Mouse (Mus musculus): Measurements from ENCODE around the gene Aff2. TPM values are rescaled to one million over a fixed set of nuclear protein-coding genes. Genes with fewer than 3 reads are reported as not detected.

Gene Aff2
- polyA plus RNA-seq, 1 experiment from 2014 or later, result 20.0 TPM

- Histone ChIP-seq H3K9ac (replicated peaks) (no peak overlapping the region), H3K9me3 (no peaks in the 10 kb centered on the region), H3K4me2 (no peak overlapping the region), H3K27ac (no peak overlapping the region), H3K4me1 (replicated peaks) (no peaks in the 10 kb centered on the region), H3K36me3 (no peaks in the 10 kb centered on the region), H3K4me3 (replicated peaks) (no peak overlapping the region), H3K27me3 (no peaks in the 10 kb centered on the region)
- no peak for ATAC-seq (ENCODE audit: insufficient number of reproducible peaks, insufficient read depth, low FRiP score, low TSS enrichment, low read depth)
- 80% methylated on average over 2 of the region's 2 CpGs for WGBS
Measured at GRCm38 (mm10) chrX:69801890-69802439, 441.9 kb downstream of the Aff2 start.

GRCm38 (mm10) chrX:69802481-69802880 is 442.4 kb downstream of the Aff2 start:
- Histone ChIP-seq H3K4me3 (replicated peaks) (no peak overlapping the region), H3K27ac (no peak overlapping the region)
- 84% methylated on average over 3 of the region's 3 CpGs for WGBS

GRCm38 (mm10) chrX:69811798-69812197 is 451.7 kb downstream of the Aff2 start:
- H3K9me3 ChIP-seq, result no peaks in the 10 kb centered on the region
- 88% methylated on average over 4 of the region's 4 CpGs for WGBS
- H3K4me1 ChIP-seq (replicated peaks), result no peaks in the 10 kb centered on the region
- H3K27me3 ChIP-seq, result no peaks in the 10 kb centered on the region
- H3K4me2 ChIP-seq, result no peak overlapping the region
- ATAC-seq (ENCODE audit: insufficient number of reproducible peaks, insufficient read depth, low FRiP score, low TSS enrichment, low read depth), result no peak
- no peak overlapping the region for H3K9ac ChIP-seq (replicated peaks)
- no peaks in the 10 kb centered on the region for H3K36me3 ChIP-seq
- H3K27ac ChIP-seq, result no peak overlapping the region
- H3K4me3 ChIP-seq (replicated peaks), result no peak overlapping the region

More at GRCm38 (mm10) chrX:69802481-69802880, 442.4 kb downstream of the Aff2 start:
- Histone ChIP-seq H3K4me2 (no peak overlapping the region), H3K27me3 (no peaks in the 10 kb centered on the region), H3K36me3 (no peaks in the 10 kb centered on the region), H3K9me3 (no peaks in the 10 kb centered on the region), H3K4me1 (replicated peaks) (no peaks in the 10 kb centered on the region), H3K9ac (replicated peaks) (no peak overlapping the region)
- ATAC-seq (ENCODE audit: insufficient number of reproducible peaks, insufficient read depth, low FRiP score, low TSS enrichment, low read depth), result no peak

- WGBS, result 81% methylated on average over 2 of the region's 2 CpGs
- Histone ChIP-seq H3K27me3 (no peaks in the 10 kb centered on the region), H3K4me2 (no peak overlapping the region), H3K36me3 (no peaks in the 10 kb centered on the region), H3K4me1 (replicated peaks) (no peaks in the 10 kb centered on the region), H3K9me3 (no peaks in the 10 kb centered on the region), H3K27ac (no peak overlapping the region), H3K4me3 (replicated peaks) (no peak overlapping the region), H3K9ac (replicated peaks) (no peak overlapping the region)
- ATAC-seq (ENCODE audit: insufficient number of reproducible peaks, insufficient read depth, low FRiP score, low TSS enrichment, low read depth), result no peak
Measured at GRCm38 (mm10) chrX:69815054-69815453, 455.0 kb downstream of the Aff2 start.

GRCm38 (mm10) chrX:69817679-69818078 is 457.6 kb downstream of the Aff2 start:
- Histone ChIP-seq H3K9me3 (no peaks in the 10 kb centered on the region), H3K36me3 (no peaks in the 10 kb centered on the region), H3K4me1 (replicated peaks) (no peaks in the 10 kb centered on the region), H3K27ac (no peak overlapping the region), H3K4me3 (replicated peaks) (no peak overlapping the region), H3K4me2 (no peak overlapping the region), H3K27me3 (no peaks in the 10 kb centered on the region), H3K9ac (replicated peaks) (no peak overlapping the region)
- no peak for ATAC-seq (ENCODE audit: insufficient number of reproducible peaks, insufficient read depth, low FRiP score, low TSS enrichment, low read depth)
- WGBS, result 90% methylated on average over 3 of the region's 3 CpGs

- H3K4me2 ChIP-seq, result no peak overlapping the region
- H3K27ac ChIP-seq, result no peak overlapping the region
- no peaks in the 10 kb centered on the region for H3K36me3 ChIP-seq
- H3K9ac ChIP-seq (replicated peaks), result no peak overlapping the region
- no peak overlapping the region for H3K4me3 ChIP-seq (replicated peaks)
- H3K4me1 ChIP-seq (replicated peaks), result no peaks in the 10 kb centered on the region
- H3K9me3 ChIP-seq, result no peaks in the 10 kb centered on the region
- ATAC-seq (ENCODE audit: insufficient number of reproducible peaks, insufficient read depth, low FRiP score, low TSS enrichment, low read depth), result no peak
- WGBS, result 64% methylated on average over 5 of the region's 5 CpGs
- H3K27me3 ChIP-seq, result no peaks in the 10 kb centered on the region
Measured at GRCm38 (mm10) chrX:69818188-69818587, 458.1 kb downstream of the Aff2 start.

GRCm38 (mm10) chrX:69867601-69868000 is 507.5 kb downstream of the Aff2 start:
- H3K27me3 ChIP-seq, result no peaks in the 10 kb centered on the region
- H3K9me3 ChIP-seq, result no peaks in the 10 kb centered on the region
- no peak overlapping the region for H3K27ac ChIP-seq
- 91% methylated on average over 5 of the region's 5 CpGs for WGBS
- no peak overlapping the region for H3K9ac ChIP-seq (replicated peaks)
- no peaks in the 10 kb centered on the region for H3K36me3 ChIP-seq
- no peak overlapping the region for H3K4me3 ChIP-seq (replicated peaks)
- H3K4me2 ChIP-seq, result no peak overlapping the region
- ATAC-seq (ENCODE audit: insufficient number of reproducible peaks, insufficient read depth, low FRiP score, low TSS enrichment, low read depth), result no peak
- H3K4me1 ChIP-seq (replicated peaks), result no peaks in the 10 kb centered on the region

- no peaks in the 10 kb centered on the region for H3K4me1 ChIP-seq (replicated peaks)
- 29% methylated on average over 3 of the region's 3 CpGs for WGBS
- H3K36me3 ChIP-seq, result no peaks in the 10 kb centered on the region
- no peak overlapping the region for H3K9ac ChIP-seq (replicated peaks)
- no peaks in the 10 kb centered on the region for H3K9me3 ChIP-seq
- no peaks in the 10 kb centered on the region for H3K27me3 ChIP-seq
- H3K4me2 ChIP-seq, result no peak overlapping the region
- no peak for ATAC-seq (ENCODE audit: insufficient number of reproducible peaks, insufficient read depth, low FRiP score, low TSS enrichment, low read depth)
- H3K27ac ChIP-seq, result no peak overlapping the region
- no peak overlapping the region for H3K4me3 ChIP-seq (replicated peaks)
Measured at GRCm38 (mm10) chrX:69891713-69892112, 531.6 kb downstream of the Aff2 start.
